Mouse (Mus musculus): ENCODE measurements around the gene Ubqln4. TPM values are rescaled to one million over a fixed set of nuclear protein-coding genes. Genes with fewer than 3 reads are reported as not detected.

Gene Ubqln4
- polyA plus RNA-seq, 1 experiment from 2014 or later, result 37.4 TPM

- Histone ChIP-seq H3K4me1 (ENCODE audit: control insufficient read depth in 2 of 2, insufficient read depth in 2 of 2, low read length in 2 of 2) (peaks cover 4 to 20% of the 10 kb centered on the region in 2 experiments), H3K27me3 (ENCODE audit: control insufficient read depth, insufficient read depth, low read length) (no peaks in the 10 kb centered on the region), H3K9me3 (ENCODE audit: control insufficient read depth, low read length) (no peaks in the 10 kb centered on the region), H3K4me2 (ENCODE audit: low read length) (peak within 1 kb of the TSS; percentile 86), H3K9ac (ENCODE audit: low read length) (peak within 1 kb of the TSS; percentile 96), H3K27ac (replicated peaks in 1 of 2; ENCODE audit: control insufficient read depth in 1 of 2, insufficient read depth in 1 of 2, low read depth in 2 of 2, low read length in 2 of 2) (peak within 1 kb of the TSS; percentile 99), H3K36me3 (ENCODE audit: control insufficient read depth, insufficient read depth, low read length) (peaks cover 26% of the 10 kb centered on the region), H3K4me3 (ENCODE audit: control insufficient read depth in 1 of 2, insufficient read depth in 1 of 2, low read depth in 1 of 2, low read length in 2 of 2) (peak within 1 kb of the TSS; percentile 95 to 96)
- peak; percentile 89 for ATAC-seq (ENCODE audit: insufficient number of reproducible peaks, insufficient read depth, low FRiP score, low read depth)
- WGBS, result under 1% methylated on average over 48 of the region's 48 CpGs
Measured at GRCm38 (mm10) chr3:88552676-88553524, 658 bp upstream of the Ubqln4 start, which contains the start of gene Lamtor2. TSS of gene Lamtor2 (minus strand) at chr3:88553074.

- Histone ChIP-seq H3K4me2 (ENCODE audit: low read length) (peak overlapping the region; percentile 86), H3K27ac (replicated peaks in 1 of 2; ENCODE audit: control insufficient read depth in 1 of 2, insufficient read depth in 1 of 2, low read depth in 2 of 2, low read length in 2 of 2) (peak overlapping the region; percentile 89 to 99), H3K36me3 (ENCODE audit: control insufficient read depth, insufficient read depth, low read length) (peaks cover 37% of the 10 kb centered on the region), H3K4me3 (ENCODE audit: control insufficient read depth in 1 of 2, insufficient read depth in 1 of 2, low read depth in 1 of 2, low read length in 2 of 2) (peak overlapping the region; percentile 75 to 95), H3K4me1 (ENCODE audit: control insufficient read depth in 2 of 2, insufficient read depth in 2 of 2, low read length in 2 of 2) (peaks cover 4 to 20% of the 10 kb centered on the region in 2 experiments), H3K9ac (ENCODE audit: low read length) (peak overlapping the region; percentile 96), H3K9me3 (ENCODE audit: control insufficient read depth, low read length) (no peaks in the 10 kb centered on the region), H3K27me3 (ENCODE audit: control insufficient read depth, insufficient read depth, low read length) (no peaks in the 10 kb centered on the region)
- WGBS, result 1% methylated on average over 40 of the region's 41 CpGs
- peak; percentile 50 for ATAC-seq (ENCODE audit: insufficient number of reproducible peaks, insufficient read depth, low FRiP score, low read depth)
Measured at GRCm38 (mm10) chr3:88553880-88554586, 475 bp downstream of the Ubqln4 start.

GRCm38 (mm10) chr3:88555069-88555605 is 1.6 kb downstream of the Ubqln4 start:
- no peak overlapping the region for H3K27ac ChIP-seq (replicated peaks in 1 of 2; ENCODE audit: control insufficient read depth in 1 of 2, insufficient read depth in 1 of 2, low read depth in 2 of 2, low read length in 2 of 2)
- no peak overlapping the region for H3K9ac ChIP-seq (ENCODE audit: low read length)
- no peak overlapping the region for H3K4me3 ChIP-seq (ENCODE audit: control insufficient read depth in 1 of 2, insufficient read depth in 1 of 2, low read depth in 1 of 2, low read length in 2 of 2)
- peak overlapping the region; percentile 86; the same call in 1 of the 2 replicates for H3K4me2 ChIP-seq (ENCODE audit: low read length)
- 92% methylated on average over 5 of the region's 5 CpGs for WGBS
- no peaks in the 10 kb centered on the region for H3K27me3 ChIP-seq (ENCODE audit: control insufficient read depth, insufficient read depth, low read length)
- H3K36me3 ChIP-seq (ENCODE audit: control insufficient read depth, insufficient read depth, low read length), result peaks cover 48% of the 10 kb centered on the region
- no peaks in the 10 kb centered on the region for H3K9me3 ChIP-seq (ENCODE audit: control insufficient read depth, low read length)
- ATAC-seq (ENCODE audit: insufficient number of reproducible peaks, insufficient read depth, low FRiP score, low read depth), result no peak
- peaks cover 4 to 20% of the 10 kb centered on the region in 2 experiments for H3K4me1 ChIP-seq (ENCODE audit: control insufficient read depth in 2 of 2, insufficient read depth in 2 of 2, low read length in 2 of 2)

GRCm38 (mm10) chr3:88555731-88556130 is 2.2 kb downstream of the Ubqln4 start:
- Histone ChIP-seq H3K27me3 (ENCODE audit: control insufficient read depth, insufficient read depth, low read length) (no peaks in the 10 kb centered on the region), H3K36me3 (ENCODE audit: control insufficient read depth, insufficient read depth, low read length) (peaks cover 54% of the 10 kb centered on the region), H3K27ac (replicated peaks in 1 of 2; ENCODE audit: control insufficient read depth in 1 of 2, insufficient read depth in 1 of 2, low read depth in 2 of 2, low read length in 2 of 2) (no peak overlapping the region), H3K4me3 (ENCODE audit: control insufficient read depth in 1 of 2, insufficient read depth in 1 of 2, low read depth in 1 of 2, low read length in 2 of 2) (no peak overlapping the region), H3K9ac (ENCODE audit: low read length) (no peak overlapping the region), H3K9me3 (ENCODE audit: control insufficient read depth, low read length) (no peaks in the 10 kb centered on the region), H3K4me1 (ENCODE audit: control insufficient read depth in 2 of 2, insufficient read depth in 2 of 2, low read length in 2 of 2) (peaks cover 4 to 20% of the 10 kb centered on the region in 2 experiments), H3K4me2 (ENCODE audit: low read length) (no peak overlapping the region)
- no peak for ATAC-seq (ENCODE audit: insufficient number of reproducible peaks, insufficient read depth, low FRiP score, low read depth)
- 94% methylated on average over 6 of the region's 6 CpGs for WGBS

- Histone ChIP-seq H3K27ac (replicated peaks in 1 of 2; ENCODE audit: control insufficient read depth in 1 of 2, insufficient read depth in 1 of 2, low read depth in 2 of 2, low read length in 2 of 2) (no peak overlapping the region), H3K36me3 (ENCODE audit: control insufficient read depth, insufficient read depth, low read length) (peaks cover 63% of the 10 kb centered on the region), H3K4me2 (ENCODE audit: low read length) (no peak overlapping the region), H3K4me1 (ENCODE audit: control insufficient read depth in 2 of 2, insufficient read depth in 2 of 2, low read length in 2 of 2) (peaks cover 3 to 16% of the 10 kb centered on the region in 2 experiments), H3K4me3 (ENCODE audit: control insufficient read depth in 1 of 2, insufficient read depth in 1 of 2, low read depth in 1 of 2, low read length in 2 of 2) (no peak overlapping the region), H3K9me3 (ENCODE audit: control insufficient read depth, low read length) (no peaks in the 10 kb centered on the region), H3K9ac (ENCODE audit: low read length) (no peak overlapping the region), H3K27me3 (ENCODE audit: control insufficient read depth, insufficient read depth, low read length) (no peaks in the 10 kb centered on the region)
- 92% methylated on average over 8 of the region's 8 CpGs for WGBS
- no peak for ATAC-seq (ENCODE audit: insufficient number of reproducible peaks, insufficient read depth, low FRiP score, low read depth)
Measured at GRCm38 (mm10) chr3:88556616-88557015, 3.1 kb downstream of the Ubqln4 start.

- H3K36me3 ChIP-seq (ENCODE audit: control insufficient read depth, insufficient read depth, low read length), result peaks cover 93% of the 10 kb centered on the region
- no peaks in the 10 kb centered on the region for H3K9me3 ChIP-seq (ENCODE audit: control insufficient read depth, low read length)
- no peak overlapping the region for H3K9ac ChIP-seq (ENCODE audit: low read length)
- H3K27me3 ChIP-seq (ENCODE audit: control insufficient read depth, insufficient read depth, low read length), result no peaks in the 10 kb centered on the region
- ATAC-seq (ENCODE audit: insufficient number of reproducible peaks, insufficient read depth, low FRiP score, low read depth), result no peak
- no peak overlapping the region for H3K27ac ChIP-seq (replicated peaks in 1 of 2; ENCODE audit: control insufficient read depth in 1 of 2, insufficient read depth in 1 of 2, low read depth in 2 of 2, low read length in 2 of 2)
- 95% methylated on average over 9 of the region's 9 CpGs for WGBS
- peaks cover 2 to 7% of the 10 kb centered on the region in 2 experiments; a peak in 3 of 4 replicates for H3K4me1 ChIP-seq (ENCODE audit: control insufficient read depth in 2 of 2, insufficient read depth in 2 of 2, low read length in 2 of 2)
- H3K4me3 ChIP-seq (ENCODE audit: control insufficient read depth in 1 of 2, insufficient read depth in 1 of 2, low read depth in 1 of 2, low read length in 2 of 2), result no peak overlapping the region
- no peak overlapping the region for H3K4me2 ChIP-seq (ENCODE audit: low read length)
Measured at GRCm38 (mm10) chr3:88559596-88559995, 6.0 kb downstream of the Ubqln4 start.

GRCm38 (mm10) chr3:88561989-88562388 is 8.4 kb downstream of the Ubqln4 start:
- Histone ChIP-seq H3K4me3 (ENCODE audit: control insufficient read depth in 1 of 2, insufficient read depth in 1 of 2, low read depth in 1 of 2, low read length in 2 of 2) (no peak overlapping the region), H3K9ac (ENCODE audit: low read length) (no peak overlapping the region), H3K9me3 (ENCODE audit: control insufficient read depth, low read length) (no peaks in the 10 kb centered on the region), H3K27me3 (ENCODE audit: control insufficient read depth, insufficient read depth, low read length) (no peaks in the 10 kb centered on the region), H3K4me2 (ENCODE audit: low read length) (no peak overlapping the region), H3K27ac (replicated peaks in 1 of 2; ENCODE audit: control insufficient read depth in 1 of 2, insufficient read depth in 1 of 2, low read depth in 2 of 2, low read length in 2 of 2) (no peak overlapping the region), H3K36me3 (ENCODE audit: control insufficient read depth, insufficient read depth, low read length) (peaks cover 100% of the 10 kb centered on the region), H3K4me1 (ENCODE audit: control insufficient read depth in 2 of 2, insufficient read depth in 2 of 2, low read length in 2 of 2) (peaks cover 0 to 3% of the 10 kb centered on the region in 2 experiments; a peak in 2 of 4 replicates)
- no peak for ATAC-seq (ENCODE audit: insufficient number of reproducible peaks, insufficient read depth, low FRiP score, low read depth)
- WGBS, result 77% methylated on average over 4 of the region's 4 CpGs
